Mouse (Mus musculus) spleen, postnatal 4 days (tissue): Measurements from ENCODE around the gene Fam107b.

Experiments used
- DNase-seq, 2 experiments: peaks; one replicate each; pipeline ENCODE4 v3.0.0; 2022; ENCODE audit warnings: low spot score in 2 of 2

Gene Fam107b

DNA sequence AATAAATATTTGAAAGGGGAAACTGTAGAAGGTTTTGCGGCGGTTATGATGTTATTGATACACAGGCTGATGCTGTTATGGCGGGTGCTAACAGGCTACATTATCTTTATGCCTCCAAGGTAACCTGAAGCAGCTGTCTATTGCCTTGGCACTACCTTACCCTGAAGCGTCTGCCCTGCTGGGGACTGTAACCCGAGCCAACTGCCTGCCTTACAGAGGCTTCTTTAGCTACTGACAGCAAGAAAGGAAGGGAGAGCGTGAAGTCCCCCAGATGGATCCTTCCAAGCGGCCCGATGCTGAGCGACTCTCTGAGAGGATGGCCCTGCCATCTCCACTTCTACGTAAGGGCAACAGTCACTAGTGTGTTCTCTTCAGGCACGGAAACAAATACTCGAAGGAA is at the start of gene Fam107b:
TSS of gene Fam107b (plus strand) at position 303 of the 400 bp plus-strand sequence.
- DNase-seq: no peak

DNA sequence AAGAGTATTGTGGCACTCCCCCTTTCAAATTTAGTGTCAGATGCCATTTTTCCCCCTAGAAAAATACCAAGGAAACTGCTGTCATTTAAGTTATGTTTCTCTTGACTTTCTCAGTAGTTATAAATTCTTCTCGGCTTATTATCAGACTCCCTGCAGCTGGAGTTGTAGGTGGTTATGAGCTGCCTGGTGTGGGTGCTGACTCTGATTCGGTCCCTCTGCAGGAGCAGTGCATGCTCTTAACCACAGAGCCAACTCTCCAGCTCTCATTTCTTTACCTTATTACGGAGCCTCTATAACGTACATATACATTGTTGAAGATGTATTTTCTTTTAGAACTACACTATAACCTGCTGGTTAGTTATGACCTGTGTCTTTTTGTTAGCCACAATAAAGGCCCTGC is 47.7 kb upstream of the Fam107b start:
- no peak for DNase-seq

DNA sequence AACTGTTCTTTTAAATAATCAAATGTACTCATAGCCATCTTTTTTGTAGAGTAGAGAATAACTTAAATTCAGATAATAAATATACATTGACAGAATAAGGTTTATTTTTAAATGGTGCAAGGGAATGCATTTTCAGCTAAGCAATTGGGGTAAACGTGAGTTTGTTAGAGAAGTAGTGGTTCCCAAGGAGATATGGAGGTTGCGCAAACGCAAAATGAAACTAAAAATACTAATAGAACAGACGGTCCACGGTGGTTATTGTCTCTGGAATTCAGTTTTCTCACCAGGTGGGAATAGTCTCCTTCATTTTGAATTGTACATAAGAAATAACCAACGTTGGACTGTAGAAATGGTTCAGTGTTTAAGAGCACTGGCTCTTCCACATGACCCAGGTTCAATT is 44.0 kb upstream of the Fam107b start:
- no peak for DNase-seq

DNA sequence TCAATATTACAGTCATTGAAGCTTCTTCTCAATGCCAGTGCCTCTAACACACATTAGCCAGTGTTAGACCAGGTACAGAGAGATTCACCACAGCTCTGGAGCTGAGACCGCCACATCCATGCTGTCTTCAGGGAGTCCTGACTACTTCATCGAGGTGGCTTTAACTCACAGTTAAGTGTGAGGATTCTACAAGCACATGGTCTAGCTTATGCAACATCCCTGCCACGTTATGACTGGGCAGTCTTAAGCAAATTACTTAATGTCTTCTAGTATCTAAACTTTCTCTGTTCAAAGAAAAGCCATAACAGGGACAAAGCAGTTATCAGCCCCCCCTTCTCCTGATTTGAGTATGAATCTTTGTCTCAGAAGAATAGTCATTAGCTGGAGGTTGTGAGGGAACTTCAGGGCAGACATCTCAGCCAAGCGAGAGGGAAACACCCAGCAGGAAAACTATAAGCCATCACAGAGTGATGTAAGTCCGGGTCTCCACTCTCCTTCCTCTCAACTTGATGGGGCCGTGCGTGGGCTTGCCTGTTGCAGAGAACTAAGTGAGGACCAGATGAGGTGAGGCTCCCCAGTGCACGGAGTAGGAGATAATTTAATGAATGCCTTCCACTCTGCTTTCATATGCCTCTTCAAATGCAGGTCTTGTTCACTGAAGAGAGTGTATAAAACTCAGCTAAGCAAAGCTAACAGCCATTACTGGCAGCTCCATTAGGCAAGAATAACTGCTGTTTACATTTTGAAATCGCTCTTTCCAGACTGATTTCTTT is 28.8 kb upstream of the Fam107b start:
- DNase-seq: no peak

DNA sequence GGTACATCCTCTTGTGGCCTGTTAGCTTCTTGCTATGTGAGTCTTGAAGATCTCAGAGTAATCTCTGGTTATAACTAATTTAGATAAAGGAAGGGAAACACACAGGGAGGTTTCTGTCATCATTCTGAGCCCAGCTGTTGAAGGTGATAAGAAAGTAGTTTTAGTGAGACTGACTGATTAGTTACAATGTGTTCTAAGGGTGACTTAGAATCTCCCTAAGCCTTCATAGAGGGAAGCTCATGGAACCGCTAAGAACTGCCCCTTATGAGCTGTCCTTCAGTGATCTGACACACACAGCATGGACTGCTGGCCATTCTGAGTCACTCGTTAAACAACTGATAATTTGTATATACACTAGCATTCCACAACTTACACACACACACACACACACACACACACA is 24.2 kb upstream of the Fam107b start:
- DNase-seq: no peak

DNA sequence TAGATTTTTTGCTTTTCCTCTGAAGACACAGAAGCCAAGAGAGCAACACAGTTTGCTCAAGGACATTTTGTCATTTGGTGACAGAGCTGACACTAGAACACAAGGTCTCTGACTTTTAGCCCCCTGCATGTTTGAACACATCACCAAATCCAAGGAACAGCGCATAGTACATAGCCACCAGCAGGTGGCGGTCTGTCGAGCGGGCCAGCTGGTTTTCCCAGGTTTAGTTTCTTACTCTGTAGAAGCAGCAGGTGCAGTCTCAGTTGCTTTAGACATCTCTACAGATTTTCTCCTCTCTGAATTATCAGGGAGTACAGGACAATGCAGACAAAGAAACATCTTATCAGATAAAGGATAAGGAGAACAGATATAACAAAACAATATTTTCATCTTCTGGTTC is 23.7 kb upstream of the Fam107b start:
- peak; percentile 51 to 73 for DNase-seq

DNA sequence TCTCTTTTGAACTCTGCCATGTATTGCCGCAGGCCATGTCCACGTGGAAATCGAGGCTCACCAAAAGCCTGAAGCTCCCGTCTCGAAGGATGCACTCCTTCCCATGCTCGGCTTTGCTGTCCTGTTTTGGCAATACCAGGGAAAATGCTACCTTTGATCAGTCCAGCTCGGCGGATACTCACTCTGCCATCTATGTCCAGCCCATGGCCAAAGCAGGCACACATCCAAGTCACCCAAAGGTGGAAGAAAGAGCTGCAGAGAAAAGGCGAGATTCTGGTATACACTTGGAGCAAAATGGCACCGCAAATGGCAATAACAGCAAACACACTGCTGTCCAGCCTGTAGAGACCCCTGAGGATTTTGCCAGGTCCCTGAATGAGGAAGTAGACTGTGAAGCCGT is 318 bp downstream of the Fam107b start:
- no peak for DNase-seq

DNA sequence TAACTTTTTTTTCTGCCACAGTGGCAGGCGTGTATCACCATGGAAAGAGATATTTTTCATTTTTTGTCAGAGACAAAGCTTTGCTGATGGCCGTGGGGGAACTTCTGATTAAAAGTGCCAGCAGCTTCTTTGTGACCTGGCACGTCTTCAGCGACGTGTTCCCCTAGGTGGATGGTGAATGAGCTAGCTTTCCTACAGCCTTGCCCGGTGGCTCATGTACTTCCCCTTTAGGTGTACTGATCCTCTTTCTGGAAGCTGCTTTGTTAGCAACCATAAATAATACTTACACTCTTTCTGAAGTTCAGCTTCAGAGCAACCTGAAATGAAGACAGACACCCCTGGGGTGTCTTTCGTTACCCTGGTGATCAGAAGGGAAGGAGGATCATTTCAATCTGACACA is 3.6 kb downstream of the Fam107b start:
- no peak for DNase-seq

DNA sequence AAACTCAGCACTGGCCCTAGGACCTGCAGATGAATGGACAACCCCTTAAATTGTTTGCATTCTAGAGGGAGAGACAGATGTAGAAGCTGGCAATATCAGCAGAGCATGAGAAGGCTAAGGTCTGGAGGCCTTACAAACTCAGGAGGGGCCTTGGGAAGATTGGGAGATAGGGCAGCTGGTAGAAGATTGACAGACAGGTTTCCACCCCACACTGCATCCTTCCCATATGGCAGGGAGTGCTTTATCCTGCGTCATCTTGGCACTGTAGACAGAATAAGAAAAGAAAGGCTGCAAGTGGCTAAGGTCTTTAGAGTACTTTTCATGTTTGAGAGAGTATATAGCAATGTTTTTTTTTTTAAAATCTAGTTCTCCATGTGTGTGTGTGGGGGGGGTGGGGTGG is 4.9 kb downstream of the Fam107b start:
- no peak for DNase-seq

DNA sequence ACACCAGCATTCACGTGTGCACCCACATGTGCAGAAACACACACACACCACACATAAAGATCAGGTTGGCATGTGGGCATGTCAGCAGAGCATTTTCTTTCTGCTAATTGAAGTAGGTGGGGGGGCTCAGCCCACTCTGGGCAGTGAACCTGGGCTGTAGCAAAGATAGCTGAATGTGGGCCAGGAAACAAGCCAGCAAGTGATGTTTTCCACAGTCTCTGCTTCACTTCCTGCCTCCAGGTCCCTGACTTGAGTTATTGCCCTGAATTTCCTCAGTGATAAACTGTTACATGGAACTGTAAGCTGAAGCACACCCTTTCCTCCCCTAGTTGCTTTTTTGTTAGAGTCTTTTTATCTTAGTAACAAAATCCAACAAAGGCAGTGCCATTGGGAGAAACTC is 6.1 kb downstream of the Fam107b start:
- DNase-seq: no peak

DNA sequence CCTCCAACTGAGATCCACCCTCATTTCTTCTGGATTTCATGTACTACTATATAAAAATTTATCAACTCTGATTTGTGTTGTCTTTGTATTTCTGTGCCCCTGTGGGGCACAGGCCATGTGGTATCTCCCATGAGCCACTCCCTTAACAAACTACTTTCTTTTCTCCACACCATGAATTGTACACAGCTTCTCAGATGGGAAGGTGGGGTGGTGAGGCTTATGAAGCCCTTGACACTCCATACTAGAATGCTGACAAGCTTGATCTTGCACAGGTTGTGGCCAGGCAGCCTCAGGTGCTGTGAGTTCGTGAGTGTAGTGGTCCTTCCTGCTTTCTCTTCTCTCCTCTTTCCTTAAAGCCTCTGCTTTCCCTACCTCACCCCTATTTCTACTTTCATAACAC is 6.9 kb downstream of the Fam107b start:
- no peak for DNase-seq

DNA sequence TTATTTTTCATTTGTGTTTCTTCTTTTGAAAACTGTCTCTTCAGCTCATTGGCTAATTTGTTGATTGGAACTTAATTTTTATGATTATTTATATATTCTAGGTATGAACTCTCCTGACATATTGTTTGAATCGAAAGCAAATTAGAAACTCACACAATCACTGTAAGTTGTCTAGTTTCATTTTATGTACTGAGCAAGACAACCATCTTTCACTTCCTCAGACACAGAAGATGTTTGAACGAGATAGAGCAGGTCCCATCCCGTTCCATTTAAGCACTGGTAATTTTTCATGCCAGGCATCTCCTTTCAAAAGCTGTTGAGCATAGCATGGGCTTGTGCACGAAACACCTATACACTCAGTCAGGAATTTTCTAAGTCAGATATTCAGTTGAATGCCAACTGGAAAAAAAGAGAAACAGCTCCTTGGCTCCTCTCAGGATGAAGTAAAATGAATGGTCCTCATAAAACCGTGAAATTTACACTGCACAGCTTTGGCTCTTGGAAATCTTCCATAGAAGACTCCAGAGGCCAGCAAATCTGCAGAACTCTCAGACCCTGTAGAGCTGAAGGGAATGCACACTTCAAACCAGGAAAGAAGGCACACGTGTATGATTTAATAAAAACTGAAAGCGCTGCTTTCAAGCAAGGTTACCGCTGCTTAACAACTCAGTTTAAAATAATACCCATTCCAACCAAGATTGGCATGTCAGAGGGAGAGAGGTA is 8.1 kb downstream of the Fam107b start:
- no peak for DNase-seq

DNA sequence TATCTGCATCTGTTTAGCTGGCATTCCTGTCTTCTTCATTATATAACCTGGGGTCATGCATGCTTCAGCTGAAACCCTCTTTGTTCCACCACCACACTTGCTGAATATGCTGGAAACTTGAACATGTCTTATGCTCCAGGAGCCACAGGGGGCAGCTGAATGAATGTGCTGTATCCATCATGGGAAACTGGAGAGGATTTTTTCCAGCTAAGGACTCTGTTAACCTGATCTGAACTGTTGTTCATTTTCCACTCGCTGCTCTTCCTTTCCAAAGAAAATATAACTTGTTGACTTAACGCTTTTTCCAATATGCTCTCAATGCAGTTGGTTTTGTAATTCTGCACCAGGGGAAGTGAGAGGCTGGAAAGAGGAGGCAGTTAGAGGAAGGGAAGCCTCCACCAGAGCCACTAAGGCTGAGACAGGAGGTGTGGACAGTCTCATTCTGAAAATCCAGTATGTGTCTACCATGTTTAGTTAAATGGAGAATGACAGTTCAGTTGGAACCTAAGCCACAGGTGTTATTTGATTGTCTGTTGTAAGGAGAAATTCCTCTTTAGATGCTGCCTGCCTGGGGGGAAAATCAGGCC is 9.1 kb downstream of the Fam107b start:
- no peak for DNase-seq

DNA sequence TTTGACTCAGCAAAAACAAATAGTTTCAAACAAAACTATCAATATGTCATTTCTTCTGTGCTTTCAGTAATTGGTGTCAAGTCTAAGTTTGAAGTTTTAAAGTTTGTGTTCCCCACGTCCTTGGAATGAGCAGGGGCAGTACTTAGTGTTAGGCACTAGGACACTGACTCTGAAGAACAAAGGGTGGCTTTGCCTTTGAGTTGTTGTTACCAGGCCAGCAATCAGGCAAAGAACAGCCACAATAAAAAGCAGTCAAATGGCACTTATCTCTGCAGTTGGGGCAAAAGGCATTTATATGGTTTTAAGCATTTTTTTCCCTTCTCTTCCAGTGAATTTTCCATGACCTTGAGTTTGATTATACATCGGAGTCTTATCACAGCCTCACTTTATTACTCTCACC is 12.5 kb downstream of the Fam107b start:
- DNase-seq: no peak

DNA sequence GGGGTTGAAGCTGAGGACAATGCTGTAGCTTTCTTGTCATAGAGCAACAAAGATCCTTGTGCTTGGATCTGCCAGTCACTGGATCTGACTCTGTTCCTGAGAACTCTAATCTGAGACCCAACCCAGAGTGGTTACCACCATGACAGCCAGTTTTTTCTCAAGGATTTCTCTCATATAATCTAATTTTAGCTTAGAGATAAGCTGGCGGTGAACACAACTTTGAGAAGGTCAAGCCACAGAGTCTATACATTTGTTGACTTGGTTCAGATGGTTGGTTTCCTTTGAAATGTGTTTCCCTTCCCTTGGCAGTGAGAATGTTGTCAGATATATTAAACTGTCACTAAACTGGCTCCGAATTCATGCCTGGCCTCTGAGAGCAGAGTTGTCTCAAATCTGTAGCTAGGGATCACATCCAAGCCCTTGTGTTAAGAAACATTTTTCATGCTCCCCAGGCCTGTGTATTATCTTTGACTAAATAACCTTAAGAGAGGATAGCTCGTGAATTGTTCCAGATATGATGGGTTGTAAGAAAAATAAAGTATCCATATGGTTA is 15.0 kb downstream of the Fam107b start:
- no peak for DNase-seq

DNA sequence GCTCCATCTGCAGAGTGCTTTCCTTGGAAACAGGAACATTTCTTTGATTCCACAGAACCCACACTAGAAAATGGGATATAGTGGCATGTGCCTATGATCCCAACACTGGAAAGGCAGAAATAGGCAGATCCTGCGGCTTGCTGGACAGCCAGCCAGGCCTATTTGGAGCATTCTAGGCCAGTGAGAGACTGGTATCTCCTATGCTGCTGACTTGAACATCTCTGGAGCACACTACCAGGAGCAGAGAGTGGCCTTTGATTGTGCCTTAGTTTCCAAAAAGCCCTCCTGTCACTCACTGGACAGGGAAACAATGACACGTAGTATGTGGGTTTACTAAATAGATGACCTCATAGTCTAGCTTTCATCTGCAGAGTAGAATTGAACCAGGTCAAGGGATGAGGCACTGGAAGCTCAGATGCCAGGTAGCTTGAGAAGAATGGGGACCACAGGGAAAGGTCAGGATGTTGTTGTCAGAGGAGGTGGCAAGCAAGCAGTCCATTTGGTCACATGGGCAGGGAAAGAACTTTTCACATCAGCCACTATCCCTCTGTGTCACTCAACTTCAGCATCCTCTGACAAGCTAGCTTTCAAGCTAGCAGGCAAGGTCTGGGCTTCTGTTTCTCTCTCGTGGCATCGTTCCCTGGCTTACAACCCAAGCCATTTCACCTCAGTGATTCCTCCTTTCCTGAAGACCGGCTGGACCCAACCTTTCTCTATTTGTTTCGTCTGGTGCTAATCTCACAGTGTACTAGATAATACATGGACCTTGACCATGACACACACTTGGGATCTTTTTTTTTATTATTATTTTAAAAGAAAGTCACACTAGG is 20.0 kb downstream of the Fam107b start:
- no peak for DNase-seq

DNA sequence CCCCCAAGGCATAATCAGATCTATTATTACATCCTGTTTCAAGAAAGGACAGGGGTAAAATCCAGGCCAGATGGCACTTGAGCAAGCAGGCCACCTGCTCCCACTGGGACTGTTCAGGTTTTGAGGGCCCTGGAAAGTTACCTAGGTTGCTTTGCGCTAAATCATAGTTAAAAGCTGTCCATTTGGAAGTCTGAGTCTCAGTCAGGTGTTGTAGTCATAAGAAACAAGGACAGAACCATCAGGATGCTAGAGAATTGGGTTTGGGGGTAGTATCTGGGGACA is 20.6 kb downstream of the Fam107b start:
- no peak for DNase-seq

DNA sequence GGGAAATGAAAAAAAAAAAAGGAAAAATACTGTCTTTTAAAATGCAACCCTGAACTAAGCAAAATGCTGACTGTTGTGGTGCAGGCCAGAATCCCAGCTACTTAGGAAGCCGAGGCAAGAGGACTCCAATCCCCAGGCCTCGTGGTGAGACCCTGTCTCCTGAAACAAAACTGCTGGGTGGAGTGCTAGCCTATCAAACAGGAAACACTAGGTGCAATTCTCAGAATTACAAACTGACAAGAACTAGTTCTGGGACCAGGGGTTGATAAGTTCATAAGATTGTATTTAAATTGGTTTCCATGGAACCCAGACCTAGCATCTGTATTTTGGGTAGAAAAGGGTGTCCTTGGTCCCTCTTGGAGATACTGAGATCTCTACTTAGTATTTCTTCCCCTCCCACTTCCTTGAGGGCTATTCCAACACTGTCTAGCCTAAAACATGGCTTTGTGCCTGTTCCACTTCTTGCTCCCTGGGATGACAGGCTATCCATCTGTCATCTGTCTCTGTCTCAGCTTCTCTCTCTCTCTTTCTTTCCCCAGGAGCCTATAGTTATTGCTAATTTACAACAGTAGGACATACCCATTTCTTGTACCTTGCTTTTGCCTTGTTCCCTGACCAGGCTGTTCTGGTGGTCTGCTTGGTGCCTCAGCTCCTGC is 24.5 kb downstream of the Fam107b start:
- no peak for DNase-seq

DNA sequence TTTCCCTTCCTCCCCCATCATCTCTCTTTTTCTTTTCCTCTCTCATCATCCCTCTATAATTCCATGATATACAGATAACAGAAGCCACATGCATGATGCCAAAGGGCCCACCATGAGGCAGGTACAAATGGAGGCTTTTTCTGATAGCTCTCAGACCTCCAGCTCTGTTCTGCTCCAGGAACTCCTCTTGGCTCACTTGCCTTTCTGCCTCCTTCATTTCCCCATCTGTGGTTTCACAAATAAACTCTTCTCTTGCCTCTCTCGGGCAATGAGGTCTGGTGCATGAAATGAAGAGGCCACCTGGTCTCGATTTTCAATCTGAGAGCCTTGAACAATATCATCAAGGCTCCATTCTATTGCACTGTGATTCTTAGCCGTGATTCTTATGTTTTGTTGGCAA is 30.1 kb downstream of the Fam107b start:
- DNase-seq: no peak

DNA sequence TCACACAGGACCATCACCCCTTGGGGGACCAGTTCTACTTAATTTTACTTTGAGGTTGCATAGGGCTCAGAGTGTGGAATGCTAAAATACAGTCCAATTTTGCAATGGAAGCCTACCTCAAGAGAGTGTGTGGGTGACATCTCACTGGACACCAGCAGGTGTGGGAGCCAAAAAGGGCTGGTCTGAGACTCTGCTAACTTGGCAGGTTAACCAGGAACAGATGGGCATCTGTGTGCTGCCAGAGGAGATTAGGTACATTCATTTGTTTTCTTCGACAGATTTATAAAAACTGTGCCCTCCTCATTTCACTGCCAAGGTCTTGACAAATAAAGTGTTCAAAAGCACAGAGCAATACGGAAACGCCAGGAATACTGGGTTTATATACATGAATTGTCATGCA is 32.3 kb downstream of the Fam107b start:
- DNase-seq: no peak

DNA sequence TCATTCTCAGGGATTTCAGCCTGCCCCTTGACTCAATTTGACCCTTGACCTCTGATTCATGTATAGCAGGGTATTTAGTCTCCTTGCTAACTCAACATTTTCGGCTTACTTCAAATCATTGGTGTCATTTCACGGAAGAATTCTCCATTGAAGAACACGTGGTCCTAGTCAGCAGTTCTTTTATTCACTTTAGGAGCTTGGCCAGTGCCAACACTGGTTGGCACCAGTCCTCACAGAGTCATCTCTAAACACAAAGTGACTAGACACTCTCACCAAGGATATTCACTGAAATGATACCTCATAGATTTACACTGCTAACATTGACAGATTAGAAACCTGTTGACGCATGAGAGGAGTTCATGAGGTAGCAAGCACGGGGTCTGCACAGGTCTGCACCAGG is 32.9 kb downstream of the Fam107b start:
- DNase-seq: no peak
